Mouse (Mus musculus) adrenal gland, postnatal 36 days (tissue): ENCODE data around the gene Nploc4. TPM values are rescaled to one million over a fixed set of nuclear protein-coding genes. Genes with fewer than 3 reads are reported as not detected.
"Not testable (repeated sequence)": the region's sequence is repeated elsewhere in the genome, so short reads cannot be mapped to it uniquely, and the experiment has no call there.

ENCODE experiments used
- DNase-seq, 2 experiments: peaks; one replicate each; pipeline ENCODE4 v3.0.0; 2021; ENCODE audit warnings: mixed read lengths in 1 of 2
- total RNA-seq, 2 experiments: library from RNA; stranded (reverse); gene quantifications; 2 replicates each; pipeline ENCODE4 v1.2.3; 2021

The Nploc4 gene
- total RNA-seq, 2 experiments from 2014 or later: 86.2 to 101 TPM

GRCm38 (mm10) chr11:120352571-120353290 lies 84.8 kb downstream of the Nploc4 start:
- peak; percentile 51 to 63 for DNase-seq

GRCm38 (mm10) chr11:120352093-120352350 lies 85.5 kb downstream of the Nploc4 start:
- not testable (repeated sequence) for DNase-seq

- no peak for DNase-seq
These were observed 86.0 kb downstream of the Nploc4 start for GRCm38 (mm10) chr11:120351250-120352092.

- DNase-seq: peak in 1 of 2 experiments; percentile 41
These were observed 86.8 kb downstream of the Nploc4 start for GRCm38 (mm10) chr11:120350711-120351110.

- DNase-seq: peak; percentile 90 to 94
These were observed 87.4 kb downstream of the Nploc4 start for GRCm38 (mm10) chr11:120349986-120350702.

- peak in 1 of 2 experiments; percentile 50 for DNase-seq
These were observed 88.0 kb downstream of the Nploc4 start for GRCm38 (mm10) chr11:120349371-120349985.

- peak; percentile 57 to 75 for DNase-seq
These were observed 88.7 kb downstream of the Nploc4 start for GRCm38 (mm10) chr11:120348684-120349370.

- peak; percentile 91 for DNase-seq
These were observed 89.5 kb downstream of the Nploc4 start, which contains the start of gene Actg1 for GRCm38 (mm10) chr11:120347791-120348683. Actg1 (minus strand) TSS chr11:120348542.

GRCm38 (mm10) chr11:120347301-120347700 lies 90.2 kb downstream of the Nploc4 start:
- no peak for DNase-seq

- DNase-seq: not testable (repeated sequence)
These were observed 91.0 kb downstream of the Nploc4 start for GRCm38 (mm10) chr11:120346383-120347034.

GRCm38 (mm10) chr11:120345067-120345681 lies 92.3 kb downstream of the Nploc4 start:
- DNase-seq: no peak

GRCm38 (mm10) chr11:120344310-120344920 lies 93.1 kb downstream of the Nploc4 start:
- DNase-seq: no peak

GRCm38 (mm10) chr11:120343519-120344309 lies 93.8 kb downstream of the Nploc4 start:
- DNase-seq: no peak

GRCm38 (mm10) chr11:120342656-120343160 lies 94.8 kb downstream of the Nploc4 start:
- DNase-seq: no peak

GRCm38 (mm10) chr11:120341661-120342060 lies 95.8 kb downstream of the Nploc4 start:
- no peak for DNase-seq

GRCm38 (mm10) chr11:120339978-120340513 lies 97.5 kb downstream of the Nploc4 start:
- DNase-seq: no peak

GRCm38 (mm10) chr11:120338786-120339185 lies 98.7 kb downstream of the Nploc4 start:
- no peak for DNase-seq

- no peak for DNase-seq
These were observed 100.1 kb downstream of the Nploc4 start for GRCm38 (mm10) chr11:120337447-120337846.
